Mouse (Mus musculus) retina, postnatal 1 day (tissue): Measurements from ENCODE around the gene Pxn.
A peak's percentile ranks its signal among the peaks of the same experiment; 100 is the strongest.

Experiments
- DNase-seq: peaks from one replicate; pipeline ENCODE4 v3.0.0-alpha.2; 2012

The Pxn gene

DNA sequence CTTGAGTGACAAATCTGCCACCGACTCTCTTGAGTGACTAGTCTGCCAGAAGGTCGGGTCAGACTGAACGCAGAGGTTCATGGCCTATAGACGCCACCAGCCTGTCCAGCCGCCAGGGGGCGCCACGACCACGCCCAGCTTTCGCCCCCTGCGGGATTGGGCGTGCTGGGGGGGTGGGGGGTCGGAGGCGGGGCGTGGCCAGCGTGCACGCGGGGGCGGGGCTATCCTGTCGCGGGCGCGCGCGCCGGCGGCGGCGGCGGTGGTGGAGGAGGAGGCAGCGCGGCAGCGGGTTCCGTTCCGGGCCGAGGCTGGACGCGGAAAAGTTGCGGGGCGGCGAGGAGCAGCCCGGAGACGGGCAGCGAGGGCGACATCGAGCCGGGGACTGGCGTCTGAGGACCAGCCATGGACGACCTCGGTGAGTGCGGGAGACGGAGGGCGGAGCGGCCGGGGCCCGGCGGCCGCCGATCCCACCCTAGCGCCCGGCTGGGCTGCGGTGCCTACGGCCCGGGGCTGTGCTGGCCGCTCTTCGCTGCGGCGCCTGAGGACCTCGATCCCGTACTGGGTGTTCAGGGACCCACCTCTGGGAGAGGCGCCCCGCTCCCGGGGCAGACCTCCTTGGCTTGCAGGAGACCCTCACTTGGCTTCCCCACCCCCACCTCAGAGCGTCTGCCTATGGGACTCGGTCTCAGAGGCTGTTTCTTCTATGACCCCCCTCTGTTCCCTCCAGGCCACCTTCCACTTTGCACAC, at the start of gene Pxn:
Gene Pxn, plus strand, starts transcription at position 223 of the 748 bp plus-strand sequence.
- peak; percentile 94 for DNase-seq

DNA sequence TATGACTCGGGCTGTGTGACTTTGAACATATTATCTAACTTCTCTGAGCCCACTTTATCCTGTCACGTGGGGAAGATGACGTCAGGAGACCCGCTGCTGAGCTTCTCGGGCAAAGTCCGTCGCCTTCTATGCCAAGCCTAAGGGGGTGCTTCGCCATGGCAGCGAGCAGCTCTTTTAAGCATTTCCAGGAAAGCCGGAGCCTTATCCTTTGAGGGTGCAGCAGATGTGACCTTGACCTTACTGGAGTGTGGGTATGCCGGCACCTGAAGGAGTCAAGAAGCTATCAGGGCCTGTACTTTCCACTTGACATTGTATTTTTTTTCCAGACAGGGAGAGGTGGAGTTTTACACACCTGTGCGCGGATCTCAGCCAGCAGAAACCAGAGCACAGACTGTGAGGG, 47.6 kb upstream of the Pxn start:
- no peak for DNase-seq

DNA sequence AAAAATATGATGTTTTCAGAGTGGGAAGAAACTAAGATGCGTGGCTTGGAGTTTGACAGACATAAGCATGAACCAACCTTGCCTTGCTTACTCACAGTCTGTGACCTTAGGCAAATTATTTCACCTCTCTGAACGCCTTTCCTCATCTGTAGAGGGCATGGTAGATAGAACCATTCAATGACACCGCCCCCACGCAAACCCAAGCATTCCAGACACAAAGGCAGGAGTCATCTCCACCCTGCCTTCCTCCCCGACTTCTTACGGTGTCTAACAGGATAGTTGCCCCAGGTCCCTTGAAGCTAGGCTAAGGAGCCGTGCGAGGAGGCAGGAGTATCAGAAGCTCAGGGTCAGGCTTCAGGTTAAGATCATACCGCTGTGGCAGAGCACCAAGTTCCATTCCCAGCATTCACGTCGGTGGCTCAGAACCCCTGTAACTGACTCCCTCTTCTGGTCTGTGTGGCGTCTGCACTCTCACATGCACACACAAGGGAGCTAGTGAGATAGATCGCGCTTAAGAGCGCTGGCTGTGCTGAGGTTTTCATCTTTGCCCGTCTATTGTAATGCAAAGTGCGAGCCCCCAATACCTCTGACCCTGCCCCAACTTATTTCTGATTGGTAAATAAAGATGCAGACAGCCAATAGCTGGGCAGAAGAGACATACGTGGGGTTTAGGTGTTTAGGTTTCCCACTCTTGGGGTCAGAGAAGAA, 41.9 kb upstream of the Pxn start:
- DNase-seq: no peak

DNA sequence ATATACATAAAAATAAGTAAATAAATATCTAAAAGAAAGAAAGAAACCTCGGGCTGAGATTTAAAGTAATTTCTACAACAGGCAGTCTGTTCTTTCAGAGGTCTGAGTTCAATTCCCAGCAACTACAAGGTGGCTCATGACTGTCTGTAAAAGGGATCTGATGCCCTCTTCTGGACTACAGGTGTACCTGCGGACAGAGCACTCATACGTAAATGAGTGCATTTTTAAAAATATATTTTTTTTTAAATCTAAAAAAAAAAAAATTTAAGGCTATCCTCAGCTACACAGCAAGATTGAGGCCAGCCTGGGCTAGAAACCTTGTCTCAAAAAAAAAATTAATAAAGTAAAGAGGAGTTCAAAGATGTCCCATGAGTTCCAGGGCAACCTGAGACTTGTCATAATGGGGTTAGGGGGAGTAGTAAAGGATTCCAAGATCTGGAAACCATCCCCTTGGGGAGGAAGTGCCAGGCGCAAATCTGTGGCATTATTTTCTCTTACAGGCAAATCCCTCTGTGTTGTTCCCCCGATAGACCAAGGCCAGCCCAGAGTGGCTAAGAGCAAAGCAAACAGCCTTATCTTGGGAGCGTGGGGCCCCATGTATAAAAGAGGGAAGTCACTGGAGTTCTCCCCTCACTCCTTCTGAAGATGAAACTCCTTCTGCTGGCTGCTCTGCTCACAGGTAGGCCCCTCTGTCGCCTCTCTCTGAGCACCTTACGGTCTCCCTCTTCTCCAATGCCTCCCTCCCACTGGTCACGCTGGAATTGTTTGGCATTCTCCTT, 40.6 kb upstream of the Pxn start, which contains the start of gene Pla2g1b:
Gene Pla2g1b, plus strand, starts transcription at position 621 of the 779 bp plus-strand sequence.
- no peak for DNase-seq

DNA sequence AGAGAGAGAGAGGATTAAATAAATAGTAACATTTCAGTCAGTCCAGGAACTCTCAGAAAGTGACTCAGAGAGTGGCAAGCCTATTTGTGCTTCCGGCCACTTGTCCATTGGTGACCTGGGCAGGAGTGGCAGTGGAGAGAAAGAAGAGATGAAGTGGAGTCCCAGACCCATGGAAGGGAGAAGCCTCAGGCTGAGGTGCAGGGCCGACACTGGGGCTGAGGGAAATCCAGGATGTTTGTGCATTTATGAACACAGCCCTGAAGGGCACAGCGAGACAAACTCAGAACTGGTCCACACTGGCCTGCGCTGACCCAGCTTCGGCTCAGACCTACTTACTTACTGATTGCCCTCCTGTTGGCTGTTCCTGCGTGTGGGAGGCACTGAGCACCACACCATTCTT, 36.7 kb upstream of the Pxn start:
- no peak for DNase-seq

DNA sequence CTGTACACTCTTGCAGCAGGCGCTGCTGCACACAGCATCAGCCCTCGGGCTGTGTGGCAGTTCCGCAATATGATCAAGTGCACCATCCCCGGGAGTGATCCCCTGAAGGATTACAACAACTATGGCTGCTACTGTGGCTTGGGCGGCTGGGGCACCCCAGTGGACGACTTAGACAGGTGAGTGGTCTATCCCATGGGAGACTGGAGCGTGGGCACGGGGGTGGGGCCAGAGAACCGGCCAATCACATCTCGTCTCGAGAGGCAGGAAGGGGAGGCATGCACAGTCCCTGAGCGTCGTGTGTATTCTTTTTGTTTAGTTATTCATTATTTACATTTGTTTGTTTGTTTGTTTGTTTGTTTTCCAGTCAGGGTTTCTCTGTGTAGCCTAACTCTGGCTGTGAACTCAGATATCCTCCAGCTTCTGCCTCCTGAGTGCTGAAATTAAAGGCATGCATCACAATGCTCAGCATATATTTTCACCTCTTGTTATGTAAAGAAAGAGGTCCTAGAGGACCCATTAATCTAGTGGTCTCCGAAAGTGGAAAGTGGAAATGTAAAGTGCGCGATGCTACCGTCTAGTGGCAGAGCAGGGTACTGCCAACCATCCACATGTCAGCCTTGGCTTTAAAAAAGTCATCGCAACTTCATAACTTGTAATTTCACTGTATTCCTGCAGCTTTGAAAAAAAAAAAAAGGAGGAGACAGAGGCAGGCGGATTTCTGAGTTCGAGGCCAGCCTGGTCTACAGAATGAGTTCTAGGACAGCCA, 35.5 kb upstream of the Pxn start:
- DNase-seq: peak; percentile 66

DNA sequence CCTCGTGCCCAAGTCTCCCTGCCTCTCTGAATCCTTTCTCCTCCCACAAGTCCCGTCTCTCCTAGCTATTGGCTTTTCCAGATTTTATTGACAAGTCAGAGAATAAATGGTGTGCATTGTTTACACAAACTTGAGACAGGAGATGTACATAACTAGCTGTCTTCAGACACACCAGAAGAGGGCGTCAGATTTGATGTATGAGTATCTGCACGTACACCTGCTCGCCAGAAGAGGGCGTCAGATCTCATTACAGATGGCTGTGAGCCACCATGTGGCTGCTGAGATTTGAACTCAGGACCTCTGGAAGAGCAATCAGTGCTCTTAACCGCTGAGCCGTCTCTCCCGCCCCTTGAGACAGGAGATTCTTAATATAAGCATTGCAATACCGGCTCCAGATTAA, 33.3 kb upstream of the Pxn start:
- DNase-seq: no peak

DNA sequence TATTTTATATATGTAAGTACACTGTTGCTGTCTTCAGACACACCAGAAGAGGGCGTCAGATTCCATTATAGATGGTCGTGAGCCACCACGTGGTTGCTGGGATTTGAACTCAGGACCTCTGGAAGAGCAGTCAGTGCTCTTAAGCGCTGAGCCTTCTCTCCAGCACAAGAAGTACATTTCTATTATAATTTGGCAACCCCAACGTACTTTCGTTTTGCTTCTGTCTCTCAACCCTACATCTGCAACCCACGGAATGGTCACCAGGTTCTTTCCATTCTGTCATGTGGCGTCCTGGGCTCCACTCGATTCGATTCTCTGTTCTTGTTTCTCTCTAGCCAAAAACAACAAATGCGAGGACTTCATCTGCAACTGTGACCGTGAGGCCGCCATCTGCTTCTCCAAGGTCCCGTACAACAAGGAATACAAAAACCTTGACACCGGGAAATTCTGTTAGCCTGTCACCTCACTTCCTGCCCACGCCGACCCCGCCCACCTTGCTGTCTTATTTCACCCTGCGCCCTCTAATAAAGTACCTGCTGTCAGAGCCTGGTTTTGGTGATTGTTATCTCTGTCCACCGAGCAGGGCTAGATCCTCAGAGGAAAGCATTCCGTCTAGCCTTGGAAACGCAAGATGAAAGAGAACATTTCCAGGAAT, 32.2 kb upstream of the Pxn start:
- DNase-seq: no peak

DNA sequence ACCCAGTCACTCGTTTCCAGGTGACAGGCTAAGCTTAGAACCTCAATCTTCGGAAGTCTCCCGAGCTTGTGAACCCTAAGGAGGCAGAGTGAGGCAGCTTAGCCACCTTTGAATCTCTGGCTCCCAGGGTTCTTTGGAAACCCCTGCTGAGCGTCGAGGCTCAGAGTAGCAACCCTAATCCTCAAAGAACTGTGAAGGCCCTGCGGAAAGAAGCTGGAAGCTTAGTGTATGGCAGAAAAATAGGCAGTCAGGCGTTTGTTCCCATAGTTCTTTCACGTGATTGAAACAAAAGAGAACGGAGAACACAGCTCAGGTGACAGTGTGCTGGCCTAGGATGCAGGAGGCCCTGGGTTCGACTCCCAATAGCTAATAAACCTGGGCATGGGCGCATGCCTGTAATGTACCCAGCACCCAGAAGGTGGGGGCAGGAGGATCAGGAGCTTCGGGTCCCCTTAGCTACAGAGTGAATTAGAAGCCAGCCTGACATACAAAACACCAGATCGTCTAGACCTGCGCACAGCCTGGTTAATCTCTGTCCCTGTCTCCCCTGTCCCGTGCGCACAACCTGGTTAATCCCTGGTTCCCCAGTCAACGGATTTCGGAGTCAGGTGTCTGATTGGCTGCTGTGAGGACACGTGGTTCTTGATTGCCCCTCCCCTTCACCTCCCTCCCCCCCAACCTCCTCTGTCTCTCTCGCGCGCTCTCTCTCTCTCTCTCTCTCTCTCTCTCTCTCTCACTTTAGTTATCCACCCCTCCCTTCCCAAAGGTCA, 31.0 kb upstream of the Pxn start:
- DNase-seq: peak; percentile 93

DNA sequence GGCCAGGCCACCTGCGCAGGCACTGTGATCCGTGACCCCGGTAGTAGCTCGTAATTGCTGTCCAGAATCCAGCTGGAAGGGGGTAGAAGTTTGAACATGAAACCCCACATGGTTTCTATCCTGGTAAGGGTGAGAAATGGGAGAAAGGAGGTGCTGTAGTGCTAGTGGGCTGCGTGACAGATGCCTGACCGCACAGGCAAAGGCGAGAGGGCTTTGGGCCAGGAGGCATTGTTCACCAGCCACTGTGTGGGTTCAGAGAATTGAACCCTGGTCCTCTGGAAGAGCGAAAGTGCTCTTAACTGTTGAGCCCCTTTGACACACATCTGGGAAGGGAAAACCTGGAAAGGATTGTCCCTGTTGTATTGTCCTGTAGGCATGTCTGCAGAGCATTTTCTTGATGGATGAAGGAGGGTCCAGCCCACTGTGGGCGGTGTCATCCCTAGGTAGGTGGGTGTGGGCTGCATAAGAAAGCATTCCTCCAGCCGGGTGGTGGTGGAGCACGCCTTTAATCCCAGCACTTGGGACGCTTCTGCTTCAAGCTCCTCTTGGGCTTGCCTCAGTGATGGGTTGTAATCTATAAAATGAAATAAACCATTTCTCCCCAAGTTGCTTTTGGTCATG, 30.3 kb upstream of the Pxn start:
- no peak for DNase-seq

DNA sequence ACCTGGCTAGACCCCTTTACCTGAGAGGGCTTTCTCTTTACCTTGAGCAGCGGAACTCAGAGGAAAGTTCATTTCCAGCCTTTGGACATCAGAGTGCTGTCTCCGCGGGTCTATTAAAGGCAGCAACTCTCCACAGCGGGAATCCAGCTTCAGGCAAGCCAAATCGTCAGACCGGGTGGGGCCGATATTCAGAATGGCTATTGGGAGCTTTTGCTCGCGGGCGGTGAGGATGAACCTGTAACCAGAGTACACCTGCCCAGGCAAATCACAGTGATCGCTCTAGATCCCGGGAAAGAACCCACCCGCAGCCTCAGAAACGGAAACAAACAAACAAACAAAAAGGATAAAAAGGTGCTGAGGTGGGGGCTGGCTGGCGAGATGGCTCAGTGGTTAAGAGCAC, 26.9 kb upstream of the Pxn start:
- no peak for DNase-seq

DNA sequence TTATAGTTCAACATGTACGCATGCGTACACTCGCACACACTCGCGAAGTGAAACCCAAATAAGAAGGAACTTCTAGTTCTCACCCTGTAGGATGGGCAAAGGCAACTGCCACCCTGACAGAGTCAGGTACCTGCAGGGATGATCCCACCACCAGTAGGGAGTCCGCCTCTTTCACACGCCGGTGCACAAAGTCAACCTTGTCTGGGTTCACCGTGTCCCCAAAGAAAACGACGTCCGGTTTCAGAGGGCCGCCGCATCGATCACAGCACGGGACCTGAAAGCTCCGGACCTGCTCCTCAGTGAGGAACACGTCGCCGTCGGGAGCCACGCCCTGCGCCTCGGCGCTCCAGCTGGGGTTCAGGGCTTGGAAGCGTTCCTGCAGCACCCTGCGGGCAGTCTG, 26.4 kb upstream of the Pxn start:
- no peak for DNase-seq

DNA sequence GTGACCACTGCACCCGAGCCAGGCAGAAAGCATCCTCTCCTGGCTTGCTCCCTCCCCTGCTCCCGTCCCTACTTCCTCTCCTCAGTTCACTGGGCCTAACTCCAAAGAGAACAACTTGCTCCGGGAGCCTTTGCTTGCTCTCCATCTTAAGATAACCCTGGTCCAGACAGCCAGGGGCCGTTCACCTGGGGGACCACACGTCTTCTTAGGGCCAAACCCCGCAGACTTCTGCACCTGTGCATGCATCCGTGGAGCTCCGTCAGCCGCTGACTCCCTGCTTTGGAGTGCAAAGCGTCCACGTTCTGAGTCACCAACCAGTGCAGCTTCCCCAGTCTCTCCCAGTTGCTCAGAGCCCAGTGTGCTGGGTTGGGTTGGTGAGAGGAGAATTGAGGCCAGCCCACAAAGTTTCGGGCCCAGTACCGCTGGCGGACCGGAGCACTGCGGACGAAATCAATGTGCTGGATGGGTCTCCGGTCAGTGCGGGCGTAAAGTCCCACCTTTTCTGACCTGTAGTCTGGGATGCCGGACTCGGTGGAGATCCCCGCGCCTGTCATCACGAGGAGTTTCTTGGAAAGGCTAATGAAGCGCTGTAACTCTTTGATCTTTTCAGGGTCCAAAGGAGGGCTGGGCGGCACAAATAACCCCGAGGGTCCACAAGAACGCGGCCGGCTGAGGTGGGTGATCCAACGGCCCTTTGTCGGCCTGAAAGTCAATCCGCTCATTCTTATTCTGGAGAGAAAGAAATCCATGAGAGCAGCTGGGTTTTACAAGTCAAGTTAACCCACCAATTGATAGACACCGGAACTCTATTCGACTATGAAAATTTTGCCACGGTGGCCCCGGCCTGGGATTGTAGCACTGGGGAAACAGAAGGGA, 23.8 kb upstream of the Pxn start:
- DNase-seq: no peak

DNA sequence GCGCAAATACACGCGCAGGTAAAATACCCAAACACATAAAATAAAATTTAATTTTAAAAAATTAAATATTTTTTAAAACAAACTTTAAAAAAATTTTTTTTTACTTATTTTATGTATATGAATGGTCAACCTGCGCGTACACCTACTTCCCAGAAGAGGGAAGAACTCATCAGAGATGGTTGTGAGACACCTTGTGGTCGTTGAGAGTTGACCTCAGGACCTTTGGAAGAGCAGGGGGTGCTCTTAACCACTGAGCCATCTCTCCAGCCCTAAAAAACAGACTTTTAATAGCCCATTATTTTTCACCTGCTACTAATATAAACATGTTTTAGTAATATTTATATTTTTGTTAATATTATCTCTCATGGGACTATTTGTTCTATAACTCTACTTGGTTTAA, 23.1 kb upstream of the Pxn start:
- DNase-seq: no peak

DNA sequence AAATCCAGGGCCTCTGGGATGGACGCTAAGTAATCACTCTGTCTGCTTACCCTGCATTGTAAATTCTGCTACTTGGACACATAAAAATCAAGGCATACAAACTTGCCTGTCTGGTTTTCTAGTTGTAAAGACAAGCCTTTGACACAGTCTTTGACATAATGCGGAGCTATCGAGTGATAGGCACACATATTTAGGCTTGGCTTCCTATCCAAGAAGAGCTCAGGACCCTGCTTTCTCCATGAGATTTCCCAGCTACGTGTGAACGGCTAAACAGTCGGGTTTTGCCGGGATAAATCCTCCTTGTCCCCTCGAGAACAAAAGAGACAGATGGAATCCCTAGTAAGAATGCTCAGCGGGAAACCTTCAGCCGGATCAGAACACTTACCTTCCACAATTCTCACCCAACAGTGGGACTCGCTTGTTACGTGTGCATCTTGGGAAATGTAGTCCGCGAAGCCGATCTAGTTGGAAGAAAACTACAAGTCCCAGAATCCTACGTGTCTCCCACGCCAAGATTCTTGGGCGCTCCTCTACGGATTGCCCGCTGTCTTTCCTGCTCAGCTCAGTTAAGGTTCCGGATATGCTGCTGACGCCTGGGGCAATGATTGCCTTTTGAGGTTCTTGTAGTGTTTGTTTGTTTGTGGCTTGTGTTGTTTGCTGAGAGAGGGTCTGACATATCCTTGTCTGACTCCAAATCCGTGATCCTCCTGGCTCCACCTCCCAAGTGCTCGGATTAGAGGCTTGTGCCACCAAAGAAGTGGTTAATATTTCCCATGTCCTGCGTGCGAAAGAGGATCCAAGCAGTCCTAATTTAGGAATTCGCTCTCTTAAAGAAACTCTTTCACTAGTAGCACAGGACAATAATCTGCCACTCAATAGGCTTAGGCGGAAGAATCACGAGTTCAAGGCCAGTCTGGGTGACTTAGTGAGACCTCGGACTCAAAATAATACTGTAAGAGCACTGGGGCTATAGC, 22.2 kb upstream of the Pxn start, which contains the start of gene Sirt4:
Gene Sirt4, minus strand, starts transcription at position 779 of the 974 bp plus-strand sequence.
- peak; percentile 98 for DNase-seq

DNA sequence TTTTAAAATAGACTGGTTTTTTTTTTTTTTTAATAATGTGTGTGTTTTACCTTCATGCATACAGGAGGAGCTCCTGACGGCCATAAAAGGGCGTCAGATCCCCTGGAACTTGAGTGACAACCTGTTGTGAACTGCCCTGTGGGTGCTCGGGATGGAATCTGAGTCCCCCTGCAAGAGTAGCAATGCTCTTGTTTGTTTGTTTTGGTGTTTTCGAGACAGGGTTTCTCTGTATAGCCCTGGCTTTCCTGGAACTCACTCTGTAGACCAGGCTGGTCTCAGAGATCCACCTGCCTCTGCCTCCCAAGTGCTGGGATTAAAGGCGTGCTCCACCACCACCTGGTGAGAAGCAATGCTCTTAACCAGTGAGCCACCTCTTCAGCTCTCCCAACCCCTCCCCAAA, 21.5 kb upstream of the Pxn start:
- no peak for DNase-seq

DNA sequence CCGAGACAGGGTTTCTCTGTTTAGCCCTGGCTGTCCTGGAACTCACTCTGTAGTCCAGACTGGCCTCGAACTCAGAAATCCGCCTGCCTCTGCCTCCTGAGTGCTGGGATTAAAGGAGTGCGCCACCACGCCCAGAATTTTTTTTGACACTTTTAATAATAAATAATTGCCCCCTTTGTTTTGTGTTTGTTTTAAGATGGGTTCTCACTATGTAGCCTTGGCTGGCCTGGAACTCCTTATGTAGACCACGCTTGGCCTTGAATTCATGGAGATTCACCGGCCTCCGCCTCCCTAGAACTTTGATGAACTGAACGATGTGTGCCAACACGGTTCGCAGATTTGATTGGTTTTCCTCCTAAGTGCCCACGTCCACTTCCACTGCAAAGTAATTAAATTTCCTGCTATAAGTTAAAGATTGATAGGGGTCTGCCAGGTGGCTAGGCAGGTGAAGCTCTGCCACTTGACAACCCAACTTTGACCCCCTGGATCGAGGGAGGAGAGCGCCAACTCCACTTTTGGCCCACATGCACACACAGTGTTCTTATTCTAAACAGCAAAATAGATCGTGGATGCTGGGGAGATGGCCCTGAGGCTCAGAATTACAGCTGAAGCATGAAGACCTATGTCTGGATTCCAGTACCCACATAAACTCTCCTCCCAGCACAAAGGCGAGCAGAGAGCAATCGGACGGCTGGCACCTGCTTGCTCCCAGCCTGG, 20.8 kb upstream of the Pxn start:
- no peak for DNase-seq

DNA sequence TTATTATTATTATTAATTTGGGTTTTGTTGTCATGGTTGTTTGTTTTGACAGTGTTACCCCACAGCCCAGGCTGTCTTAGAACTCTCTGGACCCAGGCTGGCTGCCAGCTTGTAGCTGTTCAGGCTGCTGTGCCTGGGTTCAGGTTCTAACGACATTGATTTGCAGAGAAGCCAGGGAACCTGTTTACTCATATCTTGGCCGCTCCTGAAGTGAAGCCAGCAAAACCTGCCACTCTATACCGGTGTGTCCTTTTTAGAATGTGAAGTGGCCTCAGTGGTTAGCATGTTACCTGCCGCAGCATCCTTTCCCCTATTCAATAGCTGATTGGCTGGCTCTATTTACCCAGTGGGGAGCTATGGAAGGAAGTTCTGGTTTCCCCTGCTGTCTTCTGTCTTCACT, 19.8 kb upstream of the Pxn start:
- no peak for DNase-seq
